ENCODE assay signal across 8 mouse cellular contexts in the genomic region with DNA sequence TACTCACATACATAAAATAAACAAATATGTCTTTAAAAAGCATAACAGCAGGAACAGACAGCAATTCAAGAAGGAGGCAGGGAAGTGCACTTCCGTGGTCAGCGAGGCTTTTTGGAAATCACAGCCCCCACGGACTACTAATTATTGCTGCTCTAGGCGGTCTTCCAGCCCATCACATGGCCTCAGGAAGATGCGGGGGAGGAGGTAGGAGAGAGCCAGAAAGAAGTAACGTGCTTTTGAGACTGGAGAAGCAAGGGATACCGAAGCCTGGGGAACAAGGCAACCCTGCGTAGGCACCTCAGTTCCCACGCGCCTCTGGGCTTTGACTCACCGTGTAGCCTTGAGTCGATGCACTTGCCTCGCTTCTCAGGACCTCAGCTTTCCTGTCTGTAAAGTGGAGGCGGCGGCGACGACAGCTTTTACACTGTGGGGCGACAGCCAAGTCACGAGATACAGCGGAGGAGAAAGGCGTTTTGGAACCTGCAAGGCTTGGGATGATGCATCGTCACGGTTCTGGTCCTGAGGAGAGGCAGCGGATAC. TPM values are rescaled to one million over a fixed set of nuclear protein-coding genes. Genes with fewer than 3 reads are reported as not detected.
A peak's percentile ranks its signal among the peaks of the same experiment; 100 is the strongest.
DNase-seq lines count a peak whose midpoint lies in the region; ATAC-seq and TF ChIP-seq lines count a peak whose summit lies in the region.

No protein-coding gene starts in this region.

- H3K4me2 ChIP-seq in hindbrain, embryonic 16.5 days (ENCODE audit: low read length): peak overlapping the region; percentile 88
- H3K4me2 ChIP-seq in midbrain, embryonic 15.5 days: peak overlapping the region; percentile 83

- WGBS in hindbrain, embryonic 16.5 days: under 1% methylated on average over 24 of the region's 24 CpGs
- WGBS in midbrain, embryonic 15.5 days: under 1% methylated on average over 24 of the region's 24 CpGs

- intact Hi-C loops in gastrocnemius, adult 2 months (cut with DNase I): loop anchor here (5.0 to 10.0 kb wide), 4 partner anchors 80 to 730 kb away; a partner anchor contains a TSS

- TF ChIP-seq CTCF in gastrocnemius, adult 2 months (IDR thresholded peaks at IDR 0.05): no peak

- H3K4me1 ChIP-seq in hindbrain, embryonic 16.5 days (ENCODE audit: control insufficient read depth, insufficient read depth, low read depth, low read length): peaks cover 25% of the 10 kb centered on the region
- peaks cover 30% of the 10 kb centered on the region for H3K4me1 ChIP-seq in midbrain, embryonic 15.5 days

- peak overlapping the region; percentile 99 for H3K4me3 ChIP-seq in gastrocnemius, adult 2 months
- H3K4me3 ChIP-seq in hindbrain, embryonic 16.5 days (ENCODE audit: low read length): peak overlapping the region; percentile 92
- H3K4me3 ChIP-seq in midbrain, embryonic 15.5 days: peak overlapping the region; percentile 81

- peak overlapping the region; percentile 82 for H3K9ac ChIP-seq in hindbrain, embryonic 16.5 days (ENCODE audit: low read depth, low read length)
- H3K9ac ChIP-seq in midbrain, embryonic 15.5 days: peak overlapping the region; percentile 70

- H3K27ac ChIP-seq in gastrocnemius, adult 2 months: peak overlapping the region; percentile 96
- H3K27ac ChIP-seq in hindbrain, embryonic 16.5 days (ENCODE audit: low read depth, low read length): peak overlapping the region; percentile 89
- H3K27ac ChIP-seq in midbrain, embryonic 15.5 days: peak overlapping the region; percentile 85

- no peaks in the 10 kb centered on the region for H3K9me3 ChIP-seq in hindbrain, embryonic 16.5 days (ENCODE audit: control insufficient read depth, low read length)
- no peaks in the 10 kb centered on the region for H3K9me3 ChIP-seq in midbrain, embryonic 15.5 days

- peaks cover 20% of the 10 kb centered on the region for H3K36me3 ChIP-seq in hindbrain, embryonic 16.5 days (ENCODE audit: control insufficient read depth, insufficient read depth, low read length)
- peaks cover 14% of the 10 kb centered on the region; the same call in 1 of the 2 replicates for H3K36me3 ChIP-seq in midbrain, embryonic 15.5 days (replicated peaks)

- H3K27me3 ChIP-seq in hindbrain, embryonic 16.5 days (replicated peaks; ENCODE audit: control insufficient read depth, insufficient read depth, low read length): no peaks in the 10 kb centered on the region
- H3K27me3 ChIP-seq in midbrain, embryonic 15.5 days (replicated peaks): no peaks in the 10 kb centered on the region

- DNase-seq in gastrocnemius, adult 2 months: peak; percentile 40
- DNase-seq in gastrocnemius, postnatal 10 days: no peak
- DNase-seq in right cerebral cortex, adult 18-20 months: peak; percentile 88
- DNase-seq in right cerebral cortex, postnatal 10 days (ENCODE audit: low spot score in 2 of 2): no peak
- DNase-seq in embryo, embryonic 9.5 days (ENCODE audit: extremely low spot score): no peak
- DNase-seq in embryo, embryonic 10 days (ENCODE audit: low spot score): no peak

- ATAC-seq in hindbrain, embryonic 16.5 days: no peak; the same call in 1 of the 2 replicates
- ATAC-seq in midbrain, embryonic 15.5 days (replicated peaks): no peak

RNA-seq across cellular contexts. Expression of a gene that starts 0.7 kb away (rescaled TPM):
- total RNA-seq in gastrocnemius, adult 2 months (2021): 10 to 100 TPM in 1 of 2 experiments, 1 to 10 TPM in 1; 8.1 to 15.5 TPM
- total RNA-seq in gastrocnemius, postnatal 10 days (2021): 10 to 100 TPM in 1 of 2 experiments, 1 to 10 TPM in 1; 7.1 to 11.2 TPM
- polyA plus RNA-seq in hindbrain, embryonic 16.5 days (2015; fragmentation: Nextera tagmentation; extraction: Ambion mirVana): 6.8 and 8.5 TPM in 2 replicates
- polyA plus RNA-seq in midbrain, embryonic 15.5 days (2015; fragmentation: Nextera tagmentation; extraction: Ambion mirVana): 9.1 and 10.2 TPM in 2 replicates

RNA-seq across cellular contexts. Expression of a gene that starts 0.8 kb away (rescaled TPM):
- 10 to 100 TPM; 16.9 to 26.2 TPM for total RNA-seq in gastrocnemius, adult 2 months (2021)
- total RNA-seq in gastrocnemius, postnatal 10 days (2021): 10 to 100 TPM; 12.7 to 13.7 TPM
- polyA plus RNA-seq in hindbrain, embryonic 16.5 days (2015; fragmentation: Nextera tagmentation; extraction: Ambion mirVana): 23.0 and 23.7 TPM in 2 replicates
- 24.2 TPM in 2 replicates for polyA plus RNA-seq in midbrain, embryonic 15.5 days (2015; fragmentation: Nextera tagmentation; extraction: Ambion mirVana)

RNA-seq across cellular contexts. Expression of a gene that starts 13.9 kb away (rescaled TPM):
- total RNA-seq in gastrocnemius, adult 2 months (2021): 10 to 100 TPM; 18.9 to 20.2 TPM
- total RNA-seq in gastrocnemius, postnatal 10 days (2021): 10 to 100 TPM; 18.1 to 23.1 TPM
- polyA plus RNA-seq in hindbrain, embryonic 16.5 days (2015; fragmentation: Nextera tagmentation; extraction: Ambion mirVana): 46.8 and 48.5 TPM in 2 replicates
- 48.8 and 50.0 TPM in 2 replicates for polyA plus RNA-seq in midbrain, embryonic 15.5 days (2015; fragmentation: Nextera tagmentation; extraction: Ambion mirVana)

RNA-seq across cellular contexts. Expression of a gene that starts 13.9 kb away (rescaled TPM):
- total RNA-seq in gastrocnemius, adult 2 months (2021): under 1 TPM; 0.17 to 0.20 TPM
- total RNA-seq in gastrocnemius, postnatal 10 days (2021): 1 to 10 TPM in 1 of 2 experiments, under 1 TPM in 1; 0.88 to 1.8 TPM
- polyA plus RNA-seq in hindbrain, embryonic 16.5 days (2015; fragmentation: Nextera tagmentation; extraction: Ambion mirVana): 17.6 and 17.7 TPM in 2 replicates
- 21.0 and 25.1 TPM in 2 replicates for polyA plus RNA-seq in midbrain, embryonic 15.5 days (2015; fragmentation: Nextera tagmentation; extraction: Ambion mirVana)

RNA-seq across cellular contexts. Expression of a gene that starts 43.2 kb away (rescaled TPM):
- total RNA-seq in gastrocnemius, adult 2 months (2021): 1 to 10 TPM; 8.7 to 9.0 TPM
- total RNA-seq in gastrocnemius, postnatal 10 days (2021): 10 to 100 TPM in 1 of 2 experiments, 1 to 10 TPM in 1; 9.0 to 14.0 TPM
- polyA plus RNA-seq in hindbrain, embryonic 16.5 days (2015; fragmentation: Nextera tagmentation; extraction: Ambion mirVana): 20.7 and 24.4 TPM in 2 replicates
- polyA plus RNA-seq in midbrain, embryonic 15.5 days (2015; fragmentation: Nextera tagmentation; extraction: Ambion mirVana): 27.4 and 29.3 TPM in 2 replicates

Comparison
In these comparisons a context has a peak if more than half of its experiments do, and no peak if none do; other contexts are left out.
1. DNase-seq: peak in gastrocnemius, adult 2 months (single experiment) and right cerebral cortex, adult 18-20 months (single experiment); none in gastrocnemius, postnatal 10 days (single experiment), right cerebral cortex, postnatal 10 days (0 of 2), embryo, embryonic 9.5 days (single experiment) and embryo, embryonic 10 days (single experiment).
2. Peak in every context shown above with its lines, with median percentiles within 50 percentile points of each other: H3K27ac ChIP-seq and H3K4me3 ChIP-seq.